Mouse (Mus musculus): ENCODE data around the gene Cyp2e1. TPM values are rescaled to one million over a fixed set of nuclear protein-coding genes. Genes with fewer than 3 reads are reported as not detected.

Cyp2e1 gene
- 0.73 TPM for polyA plus RNA-seq (2015; fragmentation: Illumina TruSeq; extraction: RNeasy Lipid Tissue Mini Kit (QIAGEN cat#74804); ENCODE audit: low read depth, low replicate concordance)

DNA sequence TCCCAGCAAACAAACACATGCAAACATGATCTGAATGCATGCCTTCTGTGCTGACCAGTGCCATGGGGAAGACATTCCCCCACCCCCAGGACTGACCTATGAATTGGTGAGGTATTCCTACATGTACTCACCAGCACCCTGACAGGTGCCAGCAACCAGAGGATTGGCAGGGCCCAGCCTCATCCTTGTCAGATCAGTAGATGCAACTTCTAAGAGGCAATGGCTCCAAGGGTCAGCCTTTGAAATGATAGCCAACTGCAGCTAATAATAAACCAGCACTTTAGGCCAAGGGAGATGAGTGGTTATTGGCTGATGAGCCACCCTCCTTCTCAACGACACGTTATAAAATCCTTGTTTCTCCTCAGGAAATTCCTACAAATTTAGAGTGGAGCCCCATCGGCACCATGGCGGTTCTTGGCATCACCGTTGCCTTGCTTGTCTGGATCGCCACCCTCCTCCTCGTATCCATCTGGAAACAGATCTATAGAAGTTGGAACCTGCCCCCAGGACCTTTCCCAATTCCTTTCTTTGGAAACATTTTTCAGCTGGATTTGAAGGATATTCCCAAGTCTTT, at the start of gene Cyp2e1:
Gene Cyp2e1, plus strand, starts transcription at position 293 of the 574 bp plus-strand sequence.

DNA sequence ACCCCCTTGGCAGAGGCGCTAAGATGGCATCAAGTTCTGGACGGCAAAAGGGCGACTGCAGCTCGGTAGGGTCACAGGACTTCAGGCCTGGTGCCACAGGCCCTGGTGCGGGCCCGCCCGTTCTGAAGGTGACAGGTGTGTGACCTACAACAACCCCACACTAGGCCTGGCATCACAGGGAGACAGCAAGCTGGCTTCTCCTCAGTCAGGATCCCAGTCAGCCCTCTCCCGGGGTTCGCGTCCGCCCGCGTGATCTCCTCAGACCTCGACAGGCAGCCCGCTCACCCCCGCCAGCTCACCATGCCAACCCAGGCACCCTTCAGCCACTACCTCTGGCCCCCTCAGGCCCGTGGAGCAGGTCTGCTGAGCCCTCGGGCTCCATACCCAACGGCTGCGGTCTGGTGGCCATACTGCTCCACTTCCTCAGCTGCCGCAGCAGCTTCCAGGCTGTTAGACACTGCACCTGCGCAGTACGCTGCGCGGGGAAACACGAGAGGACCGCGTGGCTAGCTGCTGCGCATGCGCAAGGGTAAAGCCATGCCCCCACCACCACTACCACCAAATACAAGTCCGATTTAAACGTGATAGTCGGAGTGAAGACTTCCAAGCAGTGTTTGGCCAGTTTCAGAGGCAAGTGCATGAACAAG, 24.0 kb downstream of the Cyp2e1 start, which contains the start of gene Syce1:
Gene Syce1, minus strand, starts transcription at position 447 of the 647 bp plus-strand sequence.

DNA sequence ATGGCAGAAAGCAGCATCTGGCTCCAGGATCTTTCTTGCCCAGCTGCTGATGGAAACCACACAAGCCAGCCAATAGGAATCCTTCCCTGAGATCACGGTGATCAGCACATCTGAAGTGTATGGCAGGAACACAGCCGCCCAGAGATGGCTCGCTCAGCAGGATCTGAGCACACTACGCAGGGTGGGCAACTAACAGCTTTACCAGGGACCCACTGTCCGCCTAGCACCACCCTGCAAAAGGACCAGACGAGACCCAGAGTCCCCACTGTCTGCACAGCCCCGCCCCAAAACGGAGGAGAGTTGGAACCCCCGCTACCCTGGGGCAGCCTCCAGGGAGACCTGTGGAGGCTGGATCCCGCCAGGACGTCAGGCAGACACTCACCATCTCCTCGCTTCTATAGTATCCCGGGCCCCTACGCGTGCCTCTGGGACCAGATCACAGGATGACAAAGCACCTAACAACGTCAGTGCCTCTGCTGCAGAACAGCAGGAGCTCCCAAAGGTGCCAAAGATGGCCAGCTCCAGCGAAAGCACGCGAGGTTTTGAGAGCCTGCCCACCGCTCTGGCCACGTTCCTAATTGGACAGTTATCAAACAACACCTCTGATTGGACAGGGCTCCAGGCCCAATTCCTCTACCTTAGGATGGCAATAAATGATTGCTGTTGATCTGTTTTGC, 58.3 kb downstream of the Cyp2e1 start, which contains the start of gene Zfp941:
Gene Zfp941, minus strand, starts transcription at position 526 of the 677 bp plus-strand sequence.

Other genes with a start within 250 kb of the Cyp2e1 start
- gene Olfr538, start 195.9 kb upstream of the Cyp2e1 start, polyA plus RNA-seq (2015; fragmentation: Illumina TruSeq; extraction: RNeasy Lipid Tissue Mini Kit (QIAGEN cat#74804); ENCODE audit: low read depth, low replicate concordance): not detected
- gene Olfr46, start 162.5 kb upstream of the Cyp2e1 start, polyA plus RNA-seq (2015; fragmentation: Illumina TruSeq; extraction: RNeasy Lipid Tissue Mini Kit (QIAGEN cat#74804); ENCODE audit: low read depth, low replicate concordance): not detected
- not detected for gene Olfr61, start 134.8 kb upstream of the Cyp2e1 start, polyA plus RNA-seq (2015; fragmentation: Illumina TruSeq; extraction: RNeasy Lipid Tissue Mini Kit (QIAGEN cat#74804); ENCODE audit: low read depth, low replicate concordance)
- not detected for gene Olfr53, start 117.3 kb upstream of the Cyp2e1 start, polyA plus RNA-seq (2015; fragmentation: Illumina TruSeq; extraction: RNeasy Lipid Tissue Mini Kit (QIAGEN cat#74804); ENCODE audit: low read depth, low replicate concordance)
- gene Olfr539, start 103.8 kb upstream of the Cyp2e1 start, polyA plus RNA-seq (2015; fragmentation: Illumina TruSeq; extraction: RNeasy Lipid Tissue Mini Kit (QIAGEN cat#74804); ENCODE audit: low read depth, low replicate concordance): not detected
- gene Olfr45, start 81.8 kb upstream of the Cyp2e1 start, polyA plus RNA-seq (2015; fragmentation: Illumina TruSeq; extraction: RNeasy Lipid Tissue Mini Kit (QIAGEN cat#74804); ENCODE audit: low read depth, low replicate concordance): not detected
- gene Olfr541, start 66.5 kb upstream of the Cyp2e1 start, polyA plus RNA-seq (2015; fragmentation: Illumina TruSeq; extraction: RNeasy Lipid Tissue Mini Kit (QIAGEN cat#74804); ENCODE audit: low read depth, low replicate concordance): not detected
- 0.52 TPM for gene Syce1, start 24.1 kb downstream of the Cyp2e1 start, polyA plus RNA-seq (2015; fragmentation: Illumina TruSeq; extraction: RNeasy Lipid Tissue Mini Kit (QIAGEN cat#74804); ENCODE audit: low read depth, low replicate concordance)
- gene Zfp941, start 58.4 kb downstream of the Cyp2e1 start, polyA plus RNA-seq (2015; fragmentation: Illumina TruSeq; extraction: RNeasy Lipid Tissue Mini Kit (QIAGEN cat#74804); ENCODE audit: low read depth, low replicate concordance): 21.9 TPM
- gene Urah, start 71.3 kb downstream of the Cyp2e1 start, polyA plus RNA-seq (2015; fragmentation: Illumina TruSeq; extraction: RNeasy Lipid Tissue Mini Kit (QIAGEN cat#74804); ENCODE audit: low read depth, low replicate concordance): 1.6 TPM
- not detected for gene Scgb1c1, start 81.8 kb downstream of the Cyp2e1 start, polyA plus RNA-seq (2015; fragmentation: Illumina TruSeq; extraction: RNeasy Lipid Tissue Mini Kit (QIAGEN cat#74804); ENCODE audit: low read depth, low replicate concordance)
- 0.28 TPM for gene Odf3, start 84.1 kb downstream of the Cyp2e1 start, polyA plus RNA-seq (2015; fragmentation: Illumina TruSeq; extraction: RNeasy Lipid Tissue Mini Kit (QIAGEN cat#74804); ENCODE audit: low read depth, low replicate concordance)
- not detected for gene Gm45785, start 92.6 kb downstream of the Cyp2e1 start, polyA plus RNA-seq (2015; fragmentation: Illumina TruSeq; extraction: RNeasy Lipid Tissue Mini Kit (QIAGEN cat#74804); ENCODE audit: low read depth, low replicate concordance)
- 66.6 TPM for gene Ric8a, start 93.2 kb downstream of the Cyp2e1 start, polyA plus RNA-seq (2015; fragmentation: Illumina TruSeq; extraction: RNeasy Lipid Tissue Mini Kit (QIAGEN cat#74804); ENCODE audit: low read depth, low replicate concordance)
- 34.2 TPM for gene Bet1l, start 93.8 kb downstream of the Cyp2e1 start, polyA plus RNA-seq (2015; fragmentation: Illumina TruSeq; extraction: RNeasy Lipid Tissue Mini Kit (QIAGEN cat#74804); ENCODE audit: low read depth, low replicate concordance)
- 133 TPM for gene Psmd13, start 118.2 kb downstream of the Cyp2e1 start, polyA plus RNA-seq (2015; fragmentation: Illumina TruSeq; extraction: RNeasy Lipid Tissue Mini Kit (QIAGEN cat#74804); ENCODE audit: low read depth, low replicate concordance)
- 133 TPM for gene Sirt3, start 118.6 kb downstream of the Cyp2e1 start, polyA plus RNA-seq (2015; fragmentation: Illumina TruSeq; extraction: RNeasy Lipid Tissue Mini Kit (QIAGEN cat#74804); ENCODE audit: low read depth, low replicate concordance)
- gene Cox8b, start 136.7 kb downstream of the Cyp2e1 start, polyA plus RNA-seq (2015; fragmentation: Illumina TruSeq; extraction: RNeasy Lipid Tissue Mini Kit (QIAGEN cat#74804); ENCODE audit: low read depth, low replicate concordance): 4.6 TPM
- 0.34 TPM for gene Nlrp6, start 157.2 kb downstream of the Cyp2e1 start, polyA plus RNA-seq (2015; fragmentation: Illumina TruSeq; extraction: RNeasy Lipid Tissue Mini Kit (QIAGEN cat#74804); ENCODE audit: low read depth, low replicate concordance)
- 4.3 TPM for gene Pgghg, start 177.7 kb downstream of the Cyp2e1 start, polyA plus RNA-seq (2015; fragmentation: Illumina TruSeq; extraction: RNeasy Lipid Tissue Mini Kit (QIAGEN cat#74804); ENCODE audit: low read depth, low replicate concordance)
- gene Ifitm5, start 186.6 kb downstream of the Cyp2e1 start, polyA plus RNA-seq (2015; fragmentation: Illumina TruSeq; extraction: RNeasy Lipid Tissue Mini Kit (QIAGEN cat#74804); ENCODE audit: low read depth, low replicate concordance): not detected
- gene Gm45717, start 192.2 kb downstream of the Cyp2e1 start, polyA plus RNA-seq (2015; fragmentation: Illumina TruSeq; extraction: RNeasy Lipid Tissue Mini Kit (QIAGEN cat#74804); ENCODE audit: low read depth, low replicate concordance): not detected
- gene Ifitm2, start 192.2 kb downstream of the Cyp2e1 start, polyA plus RNA-seq (2015; fragmentation: Illumina TruSeq; extraction: RNeasy Lipid Tissue Mini Kit (QIAGEN cat#74804); ENCODE audit: low read depth, low replicate concordance): 31.6 TPM
- gene Ifitm1, start 203.5 kb downstream of the Cyp2e1 start, polyA plus RNA-seq (2015; fragmentation: Illumina TruSeq; extraction: RNeasy Lipid Tissue Mini Kit (QIAGEN cat#74804); ENCODE audit: low read depth, low replicate concordance): 8.0 TPM
- 39.7 TPM for gene Ifitm3, start 247.0 kb downstream of the Cyp2e1 start, polyA plus RNA-seq (2015; fragmentation: Illumina TruSeq; extraction: RNeasy Lipid Tissue Mini Kit (QIAGEN cat#74804); ENCODE audit: low read depth, low replicate concordance)

Data from brain, adult 10 weeks (tissue).